Mouse (Mus musculus): ENCODE data around the gene Aloxe3.

DNA sequence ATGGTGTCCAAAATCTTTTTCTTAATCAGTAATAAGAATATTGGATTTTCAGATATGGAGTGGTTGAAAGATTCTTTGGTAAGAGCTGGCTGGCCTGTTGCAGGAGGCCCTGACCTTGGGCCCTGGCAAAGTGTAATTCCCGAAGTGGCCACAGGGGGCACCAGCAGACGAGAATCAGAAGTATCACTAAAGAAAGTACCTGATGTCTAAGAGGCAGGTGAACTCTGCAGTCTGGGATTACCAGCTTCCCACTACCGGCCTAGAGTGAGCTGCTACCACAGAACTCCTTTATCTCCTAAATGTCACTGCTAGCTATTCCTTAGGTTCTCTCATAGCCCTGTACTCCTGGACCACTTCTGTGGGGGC lies 33.3 kb upstream of the Aloxe3 start:
- TF ChIP-seq CTCF (IDR thresholded peaks at IDR 0.05; ENCODE audit: low read depth) (peak; percentile 92), EP300 (IDR thresholded peaks at IDR 0.05; ENCODE audit: low read depth) (no peak)
